Mouse (Mus musculus) layer of hippocampus, adult 6 months (tissue): ENCODE measurements around the gene Olfr1014. TPM values are rescaled to one million over a fixed set of nuclear protein-coding genes. Genes with fewer than 3 reads are reported as not detected.

ENCODE experiments used
- long read RNA-seq, 2 experiments: library from polyadenylated mRNA; unstranded; transcript quantifications; one replicate each; pipeline ENCODE4 v2.0.0; 2019 to 2020
- polyA plus RNA-seq: library from polyadenylated mRNA; unstranded; fragments of <200 nt; fragmentation: Nextera tagmentation; gene quantifications from 2 replicates; pipeline ENCODE4 v1.2.3, GENCODE M21; 2021

The Olfr1014 gene
- not detected in 2 replicates for polyA plus RNA-seq
- long read RNA-seq, experiment 1 = 0 reads
- long read RNA-seq, experiment 2 = 0 reads

DNA sequence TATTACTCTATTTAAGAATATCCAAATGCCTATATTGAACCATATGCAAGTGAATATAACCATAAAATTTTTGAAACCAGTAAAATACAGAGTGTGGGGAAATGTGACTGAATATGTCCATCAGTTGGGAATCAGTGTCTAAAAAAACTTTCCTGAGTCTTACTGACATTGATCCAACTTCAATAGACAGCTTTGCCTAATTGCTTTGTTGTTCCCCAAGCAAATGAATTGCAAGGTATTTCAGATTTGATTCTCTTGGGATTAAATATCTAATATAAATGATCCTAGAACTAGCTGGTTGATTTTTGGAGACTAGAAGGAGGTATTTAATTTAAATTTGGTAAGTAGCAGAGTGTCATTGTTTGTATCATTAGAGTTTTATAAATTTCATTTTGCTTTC lies at the start of gene Olfr1014:
Gene Olfr1014, plus strand, starts transcription at position 301 of the 400 bp plus-strand sequence.

DNA sequence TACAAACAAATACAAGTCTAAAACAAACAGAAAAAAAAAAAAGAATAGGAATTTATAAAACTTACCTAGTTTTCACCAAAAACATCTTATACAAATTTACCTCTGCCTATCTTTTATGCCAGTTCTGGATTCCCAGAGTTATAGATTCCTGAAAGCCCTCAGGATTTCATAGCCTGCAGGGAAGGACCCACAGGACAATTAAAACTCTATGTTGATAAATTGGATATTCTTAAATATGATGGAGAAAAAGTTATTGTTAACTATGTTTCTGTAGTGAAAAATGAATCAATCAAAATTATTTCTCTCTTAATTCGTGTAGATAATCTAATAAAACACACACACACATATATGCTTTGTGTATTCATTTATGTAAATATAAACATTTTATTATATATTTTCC lies 9.8 kb upstream of the Olfr1014 start, which contains the start of gene Olfr1012:
Gene Olfr1012, minus strand, starts transcription at position 101 of the 400 bp plus-strand sequence.

DNA sequence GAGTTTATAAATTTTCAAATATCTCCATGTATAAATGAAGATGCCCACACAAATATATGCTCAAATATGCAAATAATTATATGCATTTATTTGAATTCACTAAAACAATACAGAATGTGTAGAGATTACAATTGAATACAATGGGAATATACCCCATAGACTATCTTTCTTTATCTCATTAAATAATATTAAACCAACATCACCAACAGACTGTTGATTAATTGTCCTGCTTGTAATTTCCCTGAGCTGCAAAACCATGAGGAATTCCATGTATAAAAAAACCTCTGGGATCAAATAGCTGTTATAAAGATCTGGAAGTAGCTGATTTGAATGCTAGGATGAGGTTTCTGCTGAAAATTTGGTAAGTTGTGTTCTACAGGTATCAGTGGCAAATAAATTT lies 5.7 kb upstream of the Olfr1014 start, which contains the start of gene Olfr1013:
Gene Olfr1013, plus strand, starts transcription at position 301 of the 400 bp plus-strand sequence.

DNA sequence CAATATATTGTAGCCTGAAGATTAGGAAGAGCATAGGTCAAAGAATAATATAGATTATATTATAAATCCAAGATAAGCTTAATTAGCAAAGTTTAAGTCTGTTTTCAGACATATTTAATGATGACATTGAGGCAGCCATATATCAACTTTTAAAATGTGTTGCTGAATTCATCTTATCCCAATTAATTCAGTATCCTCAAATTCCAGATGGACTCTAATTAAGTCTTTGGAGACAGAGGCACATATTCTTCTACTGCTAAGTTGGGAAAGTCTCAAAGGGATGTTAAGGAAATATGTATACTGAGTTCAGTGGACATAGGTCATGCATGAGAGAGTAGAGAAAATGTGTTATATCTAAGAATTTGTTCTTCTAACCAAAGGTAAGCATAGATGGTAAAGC lies 9.2 kb downstream of the Olfr1014 start, which contains the start of gene Olfr1015:
Gene Olfr1015, plus strand, starts transcription at position 301 of the 400 bp plus-strand sequence.

DNA sequence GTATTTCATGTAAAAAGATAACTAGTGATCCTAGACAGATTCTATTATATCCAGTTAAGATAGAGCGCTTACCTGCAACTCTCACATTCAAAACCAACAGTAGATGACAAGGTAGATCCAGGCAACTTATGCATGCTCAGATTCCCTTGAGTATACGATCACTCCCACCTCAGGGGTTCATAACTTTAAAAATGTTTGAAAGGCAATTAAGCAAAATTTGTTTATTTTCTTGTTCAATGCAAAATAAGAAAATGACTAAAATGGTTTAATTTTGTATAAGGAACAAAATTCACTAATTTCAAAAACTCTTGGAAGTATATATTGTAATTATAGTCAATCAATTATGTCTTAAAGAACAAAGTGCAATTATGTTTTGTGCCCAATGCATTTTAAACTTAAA lies 29.9 kb downstream of the Olfr1014 start, which contains the start of gene Olfr1016:
Gene Olfr1016, minus strand, starts transcription at position 101 of the 400 bp plus-strand sequence.

DNA sequence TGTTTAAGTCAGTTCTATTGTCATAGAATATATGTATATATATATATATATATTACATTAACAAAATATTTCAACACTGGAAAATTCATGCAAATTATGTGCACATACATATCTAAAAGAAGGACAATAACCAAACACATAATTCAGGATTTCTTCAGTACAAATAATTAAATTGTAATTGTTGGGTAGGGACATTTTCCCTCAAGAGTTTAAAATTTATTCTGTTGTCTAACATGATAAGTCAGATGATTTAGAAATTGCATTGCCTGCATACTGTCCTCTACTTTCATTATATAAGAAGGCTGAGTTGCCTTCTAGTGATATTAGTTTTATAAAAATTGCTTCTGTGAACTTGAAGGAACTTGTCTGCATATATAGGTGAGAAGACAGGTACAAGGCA lies 45.7 kb downstream of the Olfr1014 start, which contains the start of gene Olfr1018:
Gene Olfr1018, plus strand, starts transcription at position 301 of the 400 bp plus-strand sequence.

Other genes with a start within 250 kb of the Olfr1014 start
- not detected in 2 replicates for gene Olfr996, start 193.5 kb upstream of the Olfr1014 start, polyA plus RNA-seq
- gene Olfr998, start 183.8 kb upstream of the Olfr1014 start, polyA plus RNA-seq = not detected in 2 replicates
- not detected in 2 replicates for gene Olfr1000, start 160.8 kb upstream of the Olfr1014 start, polyA plus RNA-seq
- gene Olfr1002, start 122.0 kb upstream of the Olfr1014 start, polyA plus RNA-seq = not detected in 2 replicates
- gene Olfr154, start 108.3 kb upstream of the Olfr1014 start, polyA plus RNA-seq = not detected in 2 replicates
- gene Olfr1006, start 93.9 kb upstream of the Olfr1014 start, polyA plus RNA-seq = not detected in 2 replicates
- not detected in 2 replicates for gene Olfr1008, start 83.3 kb upstream of the Olfr1014 start, polyA plus RNA-seq
- gene Olfr1009, start 57.3 kb upstream of the Olfr1014 start, polyA plus RNA-seq = not detected in 2 replicates
- not detected in 2 replicates for gene Olfr1012, start 9.9 kb upstream of the Olfr1014 start, polyA plus RNA-seq
- gene Olfr1013, start 5.6 kb upstream of the Olfr1014 start, polyA plus RNA-seq = not detected in 2 replicates
- not detected in 2 replicates for gene Olfr1015, start 9.3 kb downstream of the Olfr1014 start, polyA plus RNA-seq
- gene Olfr1016, start 29.8 kb downstream of the Olfr1014 start, polyA plus RNA-seq = not detected in 2 replicates
- gene Olfr1018, start 45.8 kb downstream of the Olfr1014 start, polyA plus RNA-seq = not detected in 2 replicates
- not detected in 2 replicates for gene Olfr1019, start 72.8 kb downstream of the Olfr1014 start, polyA plus RNA-seq
- not detected in 2 replicates for gene Olfr1020, start 74.3 kb downstream of the Olfr1014 start, polyA plus RNA-seq
- not detected in 2 replicates for gene Olfr1022, start 95.9 kb downstream of the Olfr1014 start, polyA plus RNA-seq
- gene Olfr1023, start 112.9 kb downstream of the Olfr1014 start, polyA plus RNA-seq = not detected in 2 replicates
- not detected in 2 replicates for gene Olfr1024, start 132.3 kb downstream of the Olfr1014 start, polyA plus RNA-seq
- not detected in 2 replicates for gene Olfr1025-ps1, start 142.5 kb downstream of the Olfr1014 start, polyA plus RNA-seq
- not detected in 2 replicates for gene Olfr1026, start 148.8 kb downstream of the Olfr1014 start, polyA plus RNA-seq
- gene Olfr1028, start 177.7 kb downstream of the Olfr1014 start, polyA plus RNA-seq = not detected in 2 replicates
- gene Olfr1029, start 201.2 kb downstream of the Olfr1014 start, polyA plus RNA-seq = not detected in 2 replicates
- not detected in 2 replicates for gene Olfr1030, start 206.6 kb downstream of the Olfr1014 start, polyA plus RNA-seq
- gene Olfr1031, start 217.6 kb downstream of the Olfr1014 start, polyA plus RNA-seq = not detected in 2 replicates
- gene Olfr1032, start 232.8 kb downstream of the Olfr1014 start, polyA plus RNA-seq = not detected in 2 replicates
- gene Olfr1033, start 247.9 kb downstream of the Olfr1014 start, polyA plus RNA-seq = not detected in 2 replicates